Comparison of ENCODE assay signal across 8 mouse cellular contexts in the genomic region with DNA sequence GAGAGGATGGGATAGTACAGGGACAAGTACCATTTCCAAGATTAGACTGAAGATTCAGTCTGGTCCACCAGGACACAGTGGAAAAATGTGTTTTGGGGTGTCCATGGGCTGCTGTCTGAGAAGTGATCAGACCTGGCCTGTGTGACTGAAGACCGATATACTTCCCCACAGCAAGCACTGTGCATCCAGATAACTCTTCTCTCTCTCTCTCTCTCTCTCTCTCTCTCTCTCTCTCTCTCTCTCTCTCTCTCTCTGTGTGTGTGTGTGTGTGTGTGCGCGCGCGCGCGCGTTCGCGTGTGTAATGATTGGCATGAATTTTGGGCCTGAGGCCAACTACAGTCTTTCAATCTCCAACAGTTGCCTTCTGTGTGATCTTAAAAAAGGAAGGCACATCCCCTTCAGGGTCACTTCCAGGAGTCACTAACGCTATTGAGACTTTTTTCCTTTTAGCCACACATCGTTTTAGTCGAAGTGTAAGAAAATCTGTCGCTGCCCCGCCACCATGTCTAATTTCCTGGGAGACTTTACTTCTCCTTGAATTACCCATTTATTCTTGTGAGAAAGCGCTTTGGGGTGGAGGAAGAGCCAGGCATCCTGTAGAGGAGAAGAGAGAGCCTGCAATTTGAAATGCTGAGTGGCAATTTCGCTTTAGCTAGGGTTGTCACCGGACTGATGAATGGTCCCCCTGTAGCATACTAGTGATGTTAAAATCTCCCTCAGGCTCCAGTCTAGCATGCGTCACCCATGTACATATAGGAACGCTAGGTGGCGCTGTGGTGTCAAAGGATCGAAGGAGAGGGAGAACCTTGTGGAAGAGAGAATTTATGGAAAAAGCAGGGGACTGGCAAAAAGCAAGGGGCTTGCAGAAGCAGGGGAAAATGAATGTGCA.
DNase-seq lines count a peak whose midpoint lies in the region; ATAC-seq and TF ChIP-seq lines count a peak whose summit lies in the region.

No protein-coding gene starts in this region.

- H3K4me3 ChIP-seq in C2C12 (ENCODE audit: insufficient read depth, poor library complexity, severe bottlenecking) = no peak overlapping the region
- no peak overlapping the region for H3K4me3 ChIP-seq in embryonic facial prominence, embryonic 10.5 days
- H3K4me3 ChIP-seq in heart, embryonic 13.5 days = no peak overlapping the region
- no peak overlapping the region for H3K4me3 ChIP-seq in liver, embryonic 11.5 days (ENCODE audit: low read depth, low read length)
- peak overlapping the region; percentile 15; the same call in 1 of the 2 replicates for H3K4me3 ChIP-seq in neural tube, embryonic 14.5 days (ENCODE audit: low read depth, low read length)

- H3ac ChIP-seq in C2C12 (ENCODE audit: control insufficient read depth, insufficient read length, low read depth) = no peak overlapping the region

- TF ChIP-seq CTCF in C2C12 (IDR thresholded peaks at IDR 0.05; ENCODE audit: control insufficient read depth, insufficient read depth, insufficient read length) = peak; percentile 22

- no peak overlapping the region for H3K9ac ChIP-seq in heart, embryonic 13.5 days
- H3K9ac ChIP-seq in liver, embryonic 11.5 days (ENCODE audit: low read depth, low read length) = no peak overlapping the region
- no peak overlapping the region for H3K9ac ChIP-seq in neural tube, embryonic 14.5 days (replicated peaks; ENCODE audit: low read depth, low read length)

- 42% methylated on average over 22 of the region's 22 CpGs for WGBS in embryonic facial prominence, embryonic 10.5 days
- 44% methylated on average over 17 of the region's 22 CpGs for WGBS in heart, embryonic 13.5 days
- 60% methylated on average over 22 of the region's 22 CpGs for WGBS in liver, embryonic 11.5 days
- 13% methylated on average over 21 of the region's 22 CpGs for WGBS in neural tube, embryonic 14.5 days

- no peak overlapping the region for H3K4me2 ChIP-seq in heart, embryonic 13.5 days
- no peak overlapping the region for H3K4me2 ChIP-seq in liver, embryonic 11.5 days
- H3K4me2 ChIP-seq in neural tube, embryonic 14.5 days (ENCODE audit: low read depth, low read length) = peak overlapping the region; percentile 29; the same call in 1 of the 2 replicates

- H3K79me3 ChIP-seq in C2C12 (ENCODE audit: low read depth) = no peaks in the 10 kb centered on the region

- H3K79me2 ChIP-seq in C2C12 (ENCODE audit: control insufficient read depth, insufficient read depth) = no peaks in the 10 kb centered on the region

- H3K36me3 ChIP-seq in C2C12 (ENCODE audit: control insufficient read depth, insufficient read depth) = no peaks in the 10 kb centered on the region
- no peaks in the 10 kb centered on the region for H3K36me3 ChIP-seq in embryonic facial prominence, embryonic 10.5 days (replicated peaks)
- no peaks in the 10 kb centered on the region for H3K36me3 ChIP-seq in heart, embryonic 13.5 days
- H3K36me3 ChIP-seq in liver, embryonic 11.5 days (ENCODE audit: control insufficient read depth, insufficient read depth, low read length) = no peaks in the 10 kb centered on the region
- no peaks in the 10 kb centered on the region for H3K36me3 ChIP-seq in neural tube, embryonic 14.5 days (ENCODE audit: control insufficient read depth, insufficient read depth, low read length)

- 0 out of 2 replicates have a peak, but pooled peaks have one; percentile 42 for ATAC-seq in heart, embryonic 13.5 days (ENCODE audit: extremely low read depth, insufficient number of reproducible peaks, low FRiP score, low TSS enrichment)
- peak; percentile 52; the same call in 1 of the 2 replicates for ATAC-seq in liver, embryonic 11.5 days (replicated peaks; ENCODE audit: low FRiP score)
- peak; percentile 94 for ATAC-seq in neural tube, embryonic 14.5 days (ENCODE audit: low read depth)

- H3K9me3 ChIP-seq in embryonic facial prominence, embryonic 10.5 days = no peaks in the 10 kb centered on the region
- H3K9me3 ChIP-seq in heart, embryonic 13.5 days = no peaks in the 10 kb centered on the region
- H3K9me3 ChIP-seq in liver, embryonic 11.5 days (ENCODE audit: control insufficient read depth, low read length) = no peaks in the 10 kb centered on the region
- H3K9me3 ChIP-seq in neural tube, embryonic 14.5 days (ENCODE audit: control insufficient read depth, low read length) = no peaks in the 10 kb centered on the region

- H3K27ac ChIP-seq in embryonic facial prominence, embryonic 10.5 days (replicated peaks) = no peak overlapping the region
- H3K27ac ChIP-seq in heart, embryonic 13.5 days (replicated peaks) = no peak overlapping the region
- no peak overlapping the region for H3K27ac ChIP-seq in liver, embryonic 11.5 days (ENCODE audit: low read depth, low read length)
- H3K27ac ChIP-seq in neural tube, embryonic 14.5 days (ENCODE audit: low read depth, low read length) = peak overlapping the region; percentile 25; the same call in 1 of the 2 replicates

- peak; percentile 74 to 79 for DNase-seq in adrenal gland, postnatal 36 days
- peak; percentile 82 for DNase-seq in embryonic facial prominence, embryonic 10.5 days (ENCODE audit: low spot score)
- peak; percentile 71 for DNase-seq in kidney, postnatal 14 days
- DNase-seq in liver, embryonic 11.5 days (ENCODE audit: low spot score) = peak; percentile 43
- DNase-seq in urinary bladder, adult 2 months (ENCODE audit: low spot score) = peak; percentile 24

- H3K27me3 ChIP-seq in C2C12 (ENCODE audit: control insufficient read depth, insufficient read depth, insufficient read length) = no peaks in the 10 kb centered on the region
- H3K27me3 ChIP-seq in embryonic facial prominence, embryonic 10.5 days (replicated peaks; ENCODE audit: low read depth, poor library complexity, severe bottlenecking) = no peaks in the 10 kb centered on the region
- no peaks in the 10 kb centered on the region for H3K27me3 ChIP-seq in heart, embryonic 13.5 days (replicated peaks)
- H3K27me3 ChIP-seq in liver, embryonic 11.5 days (replicated peaks; ENCODE audit: control insufficient read depth, insufficient read depth, low read length) = no peaks in the 10 kb centered on the region
- H3K27me3 ChIP-seq in neural tube, embryonic 14.5 days (ENCODE audit: control insufficient read depth, insufficient read depth, low read length) = no peaks in the 10 kb centered on the region

- peaks cover 4% of the 10 kb centered on the region; the same call in 1 of the 2 replicates for H3K4me1 ChIP-seq in embryonic facial prominence, embryonic 10.5 days
- no peaks in the 10 kb centered on the region; the same call in 1 of the 2 replicates for H3K4me1 ChIP-seq in heart, embryonic 13.5 days
- no peaks in the 10 kb centered on the region for H3K4me1 ChIP-seq in liver, embryonic 11.5 days (replicated peaks; ENCODE audit: control insufficient read depth, insufficient read depth, low read length)
- peaks cover 4% of the 10 kb centered on the region; the same call in 1 of the 2 replicates for H3K4me1 ChIP-seq in neural tube, embryonic 14.5 days (ENCODE audit: control insufficient read depth, insufficient read depth, low read length)

TF ChIP-seq in C2C12, 6 proteins besides CTCF, POLR2A, EP300 and RAD21:
- TF ChIP-seq MYOD1 (IDR thresholded peaks at IDR 0.05; ENCODE audit: control insufficient read depth, insufficient read length, low read depth) = no peak
- TF ChIP-seq USF1 (IDR thresholded peaks at IDR 0.05; ENCODE audit: low read depth) = no peak
- no peak for TF ChIP-seq MYOG (IDR thresholded peaks at IDR 0.05; ENCODE audit: control insufficient read depth, extremely low read depth, insufficient read length)
- TF ChIP-seq FOSL1 (IDR thresholded peaks at IDR 0.05; ENCODE audit: insufficient read depth, low read length, poor library complexity, severe bottlenecking) = no peak
- TF ChIP-seq MAX (IDR thresholded peaks at IDR 0.05) = no peak
- TF ChIP-seq CEBPB (IDR thresholded peaks at IDR 0.05; ENCODE audit: low read depth) = no peak

Comparison
In these comparisons a context has a peak if more than half of its experiments do, and no peak if none do; other contexts are left out.
1. DNase-seq: peak in every context shown above with its lines; median percentile 82 in embryonic facial prominence, embryonic 10.5 days; 76 in adrenal gland, postnatal 36 days; 71 in kidney, postnatal 14 days; 43 in liver, embryonic 11.5 days; 24 in urinary bladder, adult 2 months.
2. ATAC-seq: peak in every context shown above with its lines; median percentile 94 in neural tube, embryonic 14.5 days; 52 in liver, embryonic 11.5 days; 42 in heart, embryonic 13.5 days.